Mouse (Mus musculus): Measurements from ENCODE around the gene Spata31d1a.
"Not testable (repeated sequence)": the region's sequence is repeated elsewhere in the genome, so short reads cannot be mapped to it uniquely, and the experiment has no call there.

DNA sequence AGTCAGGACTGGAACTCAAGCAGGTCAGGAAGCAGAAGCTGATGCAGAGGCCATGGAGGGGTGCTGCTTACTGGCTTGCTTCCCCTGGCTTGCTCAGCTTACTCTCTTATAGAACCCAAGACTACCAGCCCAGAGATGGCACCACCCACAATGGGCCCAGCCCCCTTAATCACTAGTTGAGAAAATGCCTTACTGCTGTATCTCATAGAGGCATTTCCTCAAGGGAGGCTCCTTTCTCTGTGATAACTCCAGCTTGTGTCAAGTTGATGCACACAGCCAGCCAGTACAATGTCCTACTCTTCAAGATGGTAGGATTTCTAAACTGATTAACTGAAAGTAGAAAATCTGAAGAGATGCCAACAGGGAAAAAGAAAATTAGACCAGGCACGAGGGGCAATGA is 12.0 kb upstream of the Spata31d1a start:
- not testable (repeated sequence) for TF ChIP-seq CTCF, EP300 (IDR thresholded peaks at IDR 0.05)
